Mouse (Mus musculus) liver, embryonic 14.5 days (tissue): ENCODE results near the gene Kank1.

Experiments used
- CTCF ChIP-seq: IDR thresholded peaks from 2 replicates; pipeline ENCODE4 v1.5.1; 2016; ENCODE audit warnings: antibody characterized with exemption, low read depth, control low read depth
- EP300 ChIP-seq: IDR thresholded peaks from 2 replicates; pipeline ENCODE4 v1.6.1; 2016; ENCODE audit warnings: antibody characterized with exemption, low read depth

DNA sequence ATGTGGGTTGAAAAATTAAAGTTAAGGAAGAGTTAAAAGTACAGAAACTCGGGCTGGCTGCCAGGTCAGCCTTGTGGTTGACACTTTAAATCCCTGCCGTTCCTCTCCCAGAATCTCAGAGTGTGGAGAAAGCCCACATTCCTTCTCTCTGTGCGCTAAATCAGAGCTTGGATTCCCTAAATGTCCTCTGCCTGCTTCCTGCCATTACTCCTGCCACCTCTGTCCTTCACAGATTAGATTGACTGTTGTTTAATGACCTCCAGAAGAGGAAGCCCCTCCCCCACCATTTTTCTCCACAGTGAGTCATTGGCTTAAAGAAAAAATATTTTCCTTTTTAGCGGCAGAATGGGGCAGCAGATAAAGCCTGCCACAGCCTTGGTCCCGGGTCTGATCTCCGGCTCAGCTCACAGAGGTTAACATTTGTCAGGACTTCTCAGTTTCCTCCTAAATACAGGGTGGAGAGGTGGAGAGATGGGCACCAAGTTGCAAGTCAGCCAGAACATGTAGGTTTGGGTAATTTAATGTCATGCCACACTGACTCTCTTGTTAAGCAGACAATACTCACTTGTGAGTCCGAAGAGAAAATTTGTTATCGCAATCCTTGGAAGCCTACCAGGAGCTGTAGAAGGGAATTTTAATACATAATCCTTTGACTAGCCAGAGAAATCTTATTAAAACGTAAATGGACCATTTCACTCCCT is 162.9 kb downstream of the Kank1 start:
- TF ChIP-seq CTCF = no peak
- no peak for TF ChIP-seq EP300
